Mouse (Mus musculus): ENCODE results near the gene Man1c1.

Gene Man1c1

GRCm38 (mm10) chr4:134736147-134736546 is 32.1 kb upstream of the Man1c1 start:
- no peaks in the 10 kb centered on the region for H3K27me3 ChIP-seq (ENCODE audit: control insufficient read depth, insufficient read depth, low read length, poor library complexity, severe bottlenecking)
- no peaks in the 10 kb centered on the region for H3K36me3 ChIP-seq (ENCODE audit: control insufficient read depth, insufficient read depth, low read length, poor library complexity, severe bottlenecking)
- DNase-seq (ENCODE audit: low read depth, low spot score), result no peak

- H3K36me3 ChIP-seq (ENCODE audit: control insufficient read depth, insufficient read depth, low read length, poor library complexity, severe bottlenecking), result no peaks in the 10 kb centered on the region
- DNase-seq (ENCODE audit: low read depth, low spot score), result peak; percentile 39
These were observed 30.6 kb upstream of the Man1c1 start for GRCm38 (mm10) chr4:134734629-134735081.

GRCm38 (mm10) chr4:134734038-134734628 is 30.0 kb upstream of the Man1c1 start:
- DNase-seq (ENCODE audit: low read depth, low spot score), result no peak

More at GRCm38 (mm10) chr4:134734629-134735081, 30.6 kb upstream of the Man1c1 start:
- no peaks in the 10 kb centered on the region for H3K27me3 ChIP-seq (ENCODE audit: control insufficient read depth, insufficient read depth, low read length, poor library complexity, severe bottlenecking)

GRCm38 (mm10) chr4:134733371-134733770 is 29.3 kb upstream of the Man1c1 start:
- no peaks in the 10 kb centered on the region for H3K27me3 ChIP-seq (ENCODE audit: control insufficient read depth, insufficient read depth, low read length, poor library complexity, severe bottlenecking)
- no peaks in the 10 kb centered on the region for H3K36me3 ChIP-seq (ENCODE audit: control insufficient read depth, insufficient read depth, low read length, poor library complexity, severe bottlenecking)
- no peak for DNase-seq (ENCODE audit: low read depth, low spot score)

More at GRCm38 (mm10) chr4:134734038-134734628, 30.0 kb upstream of the Man1c1 start:
- H3K36me3 ChIP-seq (ENCODE audit: control insufficient read depth, insufficient read depth, low read length, poor library complexity, severe bottlenecking), result no peaks in the 10 kb centered on the region
- H3K27me3 ChIP-seq (ENCODE audit: control insufficient read depth, insufficient read depth, low read length, poor library complexity, severe bottlenecking), result no peaks in the 10 kb centered on the region

- no peaks in the 10 kb centered on the region for H3K36me3 ChIP-seq (ENCODE audit: control insufficient read depth, insufficient read depth, low read length, poor library complexity, severe bottlenecking)
- no peak for DNase-seq (ENCODE audit: low read depth, low spot score)
- no peaks in the 10 kb centered on the region for H3K27me3 ChIP-seq (ENCODE audit: control insufficient read depth, insufficient read depth, low read length, poor library complexity, severe bottlenecking)
These were observed 26.0 kb upstream of the Man1c1 start for GRCm38 (mm10) chr4:134730106-134730505.

- DNase-seq (ENCODE audit: low read depth, low spot score), result no peak
- H3K36me3 ChIP-seq (ENCODE audit: control insufficient read depth, insufficient read depth, low read length, poor library complexity, severe bottlenecking), result no peaks in the 10 kb centered on the region
- H3K27me3 ChIP-seq (ENCODE audit: control insufficient read depth, insufficient read depth, low read length, poor library complexity, severe bottlenecking), result no peaks in the 10 kb centered on the region
These were observed 21.8 kb upstream of the Man1c1 start for GRCm38 (mm10) chr4:134725735-134726345.

- Histone ChIP-seq H3K27me3 (ENCODE audit: control insufficient read depth, insufficient read depth, low read length, poor library complexity, severe bottlenecking) (no peaks in the 10 kb centered on the region), H3K36me3 (ENCODE audit: control insufficient read depth, insufficient read depth, low read length, poor library complexity, severe bottlenecking) (no peaks in the 10 kb centered on the region)
- DNase-seq (ENCODE audit: low read depth, low spot score), result no peak
These were observed 20.9 kb upstream of the Man1c1 start for GRCm38 (mm10) chr4:134724974-134725373.

- Histone ChIP-seq H3K36me3 (ENCODE audit: control insufficient read depth, insufficient read depth, low read length, poor library complexity, severe bottlenecking) (no peaks in the 10 kb centered on the region), H3K27me3 (ENCODE audit: control insufficient read depth, insufficient read depth, low read length, poor library complexity, severe bottlenecking) (no peaks in the 10 kb centered on the region)
- DNase-seq (ENCODE audit: low read depth, low spot score), result no peak
These were observed 19.2 kb upstream of the Man1c1 start for GRCm38 (mm10) chr4:134723251-134723650.

GRCm38 (mm10) chr4:134721076-134721475 is 17.0 kb upstream of the Man1c1 start:
- no peak for DNase-seq (ENCODE audit: low read depth, low spot score)
- no peaks in the 10 kb centered on the region for H3K27me3 ChIP-seq (ENCODE audit: control insufficient read depth, insufficient read depth, low read length, poor library complexity, severe bottlenecking)
- no peaks in the 10 kb centered on the region for H3K36me3 ChIP-seq (ENCODE audit: control insufficient read depth, insufficient read depth, low read length, poor library complexity, severe bottlenecking)

GRCm38 (mm10) chr4:134720371-134720770 is 16.3 kb upstream of the Man1c1 start:
- no peak for DNase-seq (ENCODE audit: low read depth, low spot score)

GRCm38 (mm10) chr4:134719489-134719888 is 15.4 kb upstream of the Man1c1 start:
- H3K36me3 ChIP-seq (ENCODE audit: control insufficient read depth, insufficient read depth, low read length, poor library complexity, severe bottlenecking), result no peaks in the 10 kb centered on the region
- no peak for DNase-seq (ENCODE audit: low read depth, low spot score)
- H3K27me3 ChIP-seq (ENCODE audit: control insufficient read depth, insufficient read depth, low read length, poor library complexity, severe bottlenecking), result no peaks in the 10 kb centered on the region

More at GRCm38 (mm10) chr4:134720371-134720770, 16.3 kb upstream of the Man1c1 start:
- Histone ChIP-seq H3K27me3 (ENCODE audit: control insufficient read depth, insufficient read depth, low read length, poor library complexity, severe bottlenecking) (no peaks in the 10 kb centered on the region), H3K36me3 (ENCODE audit: control insufficient read depth, insufficient read depth, low read length, poor library complexity, severe bottlenecking) (no peaks in the 10 kb centered on the region)

- peak; percentile 91 for DNase-seq (ENCODE audit: low read depth, low spot score)
- Histone ChIP-seq H3K27me3 (ENCODE audit: control insufficient read depth, insufficient read depth, low read length, poor library complexity, severe bottlenecking) (no peaks in the 10 kb centered on the region), H3K36me3 (ENCODE audit: control insufficient read depth, insufficient read depth, low read length, poor library complexity, severe bottlenecking) (no peaks in the 10 kb centered on the region)
These were observed 9.8 kb upstream of the Man1c1 start for GRCm38 (mm10) chr4:134713937-134714336.

- no peaks in the 10 kb centered on the region for H3K27me3 ChIP-seq (ENCODE audit: control insufficient read depth, insufficient read depth, low read length, poor library complexity, severe bottlenecking)
- H3K36me3 ChIP-seq (ENCODE audit: control insufficient read depth, insufficient read depth, low read length, poor library complexity, severe bottlenecking), result no peaks in the 10 kb centered on the region
- no peak for DNase-seq (ENCODE audit: low read depth, low spot score)
These were observed 1.2 kb upstream of the Man1c1 start for GRCm38 (mm10) chr4:134705311-134705710.

GRCm38 (mm10) chr4:134704590-134704989 is 500 bp upstream of the Man1c1 start:
- Histone ChIP-seq H3K36me3 (ENCODE audit: control insufficient read depth, insufficient read depth, low read length, poor library complexity, severe bottlenecking) (no peaks in the 10 kb centered on the region), H3K27me3 (ENCODE audit: control insufficient read depth, insufficient read depth, low read length, poor library complexity, severe bottlenecking) (no peaks in the 10 kb centered on the region)
- no peak for DNase-seq (ENCODE audit: low read depth, low spot score)

GRCm38 (mm10) chr4:134702981-134703834 is 882 bp downstream of the Man1c1 start:
- peak; percentile 45 for DNase-seq (ENCODE audit: low read depth, low spot score)
- H3K36me3 ChIP-seq (ENCODE audit: control insufficient read depth, insufficient read depth, low read length, poor library complexity, severe bottlenecking), result no peaks in the 10 kb centered on the region
- H3K27me3 ChIP-seq (ENCODE audit: control insufficient read depth, insufficient read depth, low read length, poor library complexity, severe bottlenecking), result no peaks in the 10 kb centered on the region
